Mouse (Mus musculus) megakaryocyte, embryonic 14.5 days (primary cell): ENCODE results near the gene Pde2a.

ENCODE experiments used
- FLI1 ChIP-seq: IDR thresholded peaks from 2 replicates; pipeline ENCODE4 v1.6.1; 2012; ENCODE audit warnings: low read length, inconsistent platforms, mixed read lengths
- GATA1 ChIP-seq: IDR thresholded peaks from 3 replicates; pipeline ENCODE4 v1.6.1; 2012; ENCODE audit warnings: mixed read lengths, low read length, inconsistent platforms, borderline replicate concordance

GRCm38 (mm10) chr7:101483498-101484115 lies 62.1 kb downstream of the Pde2a start:
- no peak for TF ChIP-seq GATA1
- no peak for TF ChIP-seq FLI1
